Mouse (Mus musculus) lung, postnatal 0 days (tissue): ENCODE data around the gene Myo16. TPM values are rescaled to one million over a fixed set of nuclear protein-coding genes. Genes with fewer than 3 reads are reported as not detected.

Experiments
- ATAC-seq: fragments of 200-750 bp; cut with Nextera tagmentation; 2 replicates; pipeline ENCODE4 v1.8.0; 2017; ENCODE audit warnings: moderate library complexity
- DNase-seq: peaks from one replicate; pipeline ENCODE4 v3.0.0-alpha.2; 2016; ENCODE audit warnings: low spot score
- H3K27ac ChIP-seq: fragments of 300-500 bp; sonication (generic); 2 replicates; pipeline ENCODE4 v1.5.1; 2014; ENCODE audit warnings: antibody characterized with exemption, mild to moderate bottlenecking, low read length, mixed read lengths
- H3K27me3 ChIP-seq: fragments of 300-500 bp; sonication (generic); replicated peaks from 2 replicates; pipeline ENCODE4 v1.6.1; 2014; ENCODE audit warnings: low read length, mixed read lengths; ENCODE audit not compliant: insufficient read depth
- H3K36me3 ChIP-seq: fragments of 300-500 bp; sonication (generic); 2 replicates; pipeline ENCODE4 v1.6.1; 2014; ENCODE audit warnings: low read length, mixed read lengths; ENCODE audit not compliant: insufficient read depth
- H3K4me1 ChIP-seq: fragments of 300-500 bp; sonication (generic); 2 replicates; pipeline ENCODE4 v1.6.1; 2014; ENCODE audit warnings: antibody characterized with exemption, low read depth, low read length, mixed read lengths; ENCODE audit not compliant: insufficient read depth
- H3K4me2 ChIP-seq: fragments of 300-500 bp; sonication (generic); replicated peaks from 2 replicates; pipeline ENCODE4 v1.6.1; 2014; ENCODE audit warnings: low read depth, mild to moderate bottlenecking, low read length, moderate library complexity, mixed read lengths
- H3K4me3 ChIP-seq: fragments of 300-500 bp; sonication (generic); 2 replicates; pipeline ENCODE4 v1.5.1; 2014; ENCODE audit warnings: low read depth, low read length
- H3K9ac ChIP-seq: fragments of 300-500 bp; sonication (generic); replicated peaks from 2 replicates; pipeline ENCODE4 v1.6.1; 2014; ENCODE audit warnings: low read depth, mild to moderate bottlenecking
- H3K9me3 ChIP-seq: fragments of 300-500 bp; sonication (generic); 2 replicates; pipeline ENCODE4 v1.6.1; 2016; ENCODE audit warnings: low read length, mixed read lengths
- CTCF ChIP-seq: IDR thresholded peaks from 2 replicates; pipeline ENCODE4 v1.5.1; 2016; ENCODE audit warnings: antibody characterized with exemption, mild to moderate bottlenecking
- EP300 ChIP-seq: IDR thresholded peaks from 2 replicates; pipeline ENCODE4 v1.6.1; 2016; ENCODE audit warnings: antibody characterized with exemption, mild to moderate bottlenecking, control low read depth
- WGBS: fragments of 180-500 bp; shearing (Covaris S2); extraction: QIAGEN DNeasy Blood & Tissue Kit; methylation state at CpG from one replicate; pipeline ENCODE4 v1.1.7; 2014; 5-methylcytosine and 5-hydroxymethylcytosine counted together
- polyA plus RNA-seq: library from polyadenylated mRNA; unstranded; fragments of >200 nt; fragmentation: Nextera tagmentation; extraction: Ambion mirVana; gene quantifications from 2 replicates; pipeline ENCODE4 v1.2.1, GENCODE M21; 2015

The Myo16 gene
- polyA plus RNA-seq, 1 experiment from 2014 or later, result 0.17 TPM

- ATAC-seq, result no peak
- Histone ChIP-seq H3K27ac (no peak overlapping the region), H3K4me3 (no peak overlapping the region), H3K36me3 (no peaks in the 10 kb centered on the region), H3K9me3 (no peaks in the 10 kb centered on the region), H3K9ac (no peak overlapping the region), H3K27me3 (no peaks in the 10 kb centered on the region), H3K4me2 (no peak overlapping the region), H3K4me1 (no peaks in the 10 kb centered on the region)
- DNase-seq, result no peak
- TF ChIP-seq EP300, result no peak
- TF ChIP-seq CTCF, result no peak
- WGBS, result 80% methylated on average over 3 of the region's 3 CpGs
Measured at GRCm38 (mm10) chr8:10161106-10161505, 7.4 kb downstream of the Myo16 start.

DNA sequence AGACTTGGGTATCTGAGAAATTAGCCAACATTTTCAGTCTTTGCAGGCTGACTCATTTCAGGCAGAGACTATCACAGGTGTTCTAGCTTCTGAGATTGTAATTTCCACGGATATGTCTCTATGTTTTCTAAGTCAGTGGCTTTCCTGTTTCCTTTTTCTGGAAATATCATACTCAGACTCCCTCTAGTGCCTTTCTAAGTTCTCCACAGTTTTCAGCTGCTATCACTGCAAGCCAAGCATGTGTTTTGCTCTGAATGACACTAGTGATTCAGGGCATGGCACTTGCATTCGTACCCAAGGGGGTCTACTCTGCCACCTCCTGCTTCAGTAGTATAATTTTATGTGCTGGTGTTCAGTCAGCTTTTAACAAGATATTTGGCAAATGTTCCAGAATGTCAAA is 11.2 kb downstream of the Myo16 start:
- Histone ChIP-seq H3K4me2 (no peak overlapping the region), H3K27me3 (no peaks in the 10 kb centered on the region), H3K36me3 (no peaks in the 10 kb centered on the region), H3K9ac (no peak overlapping the region), H3K4me3 (no peak overlapping the region), H3K4me1 (no peaks in the 10 kb centered on the region), H3K27ac (no peak overlapping the region), H3K9me3 (no peaks in the 10 kb centered on the region)
- no peak for DNase-seq
- ATAC-seq, result no peak
- 45% methylated on average over 2 of the region's 2 CpGs for WGBS
- TF ChIP-seq EP300 (no peak), CTCF (no peak)

DNA sequence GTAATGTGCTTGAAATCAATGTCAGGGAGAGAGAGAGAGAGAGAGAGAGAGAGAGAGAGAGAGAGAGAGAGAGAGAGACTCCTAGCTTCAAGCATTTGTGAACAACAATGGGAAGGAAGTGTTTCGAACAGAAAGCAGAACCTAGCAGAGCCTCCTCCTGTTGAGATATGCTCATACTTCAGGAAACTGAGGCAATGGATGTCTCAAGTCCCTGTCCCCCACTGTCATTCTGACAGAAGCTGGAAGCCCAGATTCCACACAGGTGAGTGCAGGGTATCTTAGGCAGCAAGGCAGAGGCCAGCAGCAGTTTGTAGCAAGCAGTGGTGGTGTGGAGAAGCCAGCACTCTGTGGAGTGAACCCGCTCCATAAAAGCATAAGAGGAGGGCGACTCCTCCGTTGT is 14.6 kb downstream of the Myo16 start:
- no peaks in the 10 kb centered on the region for H3K4me1 ChIP-seq
- H3K9ac ChIP-seq, result no peak overlapping the region
- H3K27me3 ChIP-seq, result no peaks in the 10 kb centered on the region
- ATAC-seq, result no peak
- no peak for TF ChIP-seq EP300
- no peak for TF ChIP-seq CTCF
- no peaks in the 10 kb centered on the region for H3K9me3 ChIP-seq
- 77% methylated on average over 4 of the region's 4 CpGs for WGBS
- H3K27ac ChIP-seq, result no peak overlapping the region
- no peak overlapping the region for H3K4me2 ChIP-seq
- H3K4me3 ChIP-seq, result no peak overlapping the region
- DNase-seq, result no peak
- H3K36me3 ChIP-seq, result no peaks in the 10 kb centered on the region

- Histone ChIP-seq H3K9me3 (no peaks in the 10 kb centered on the region), H3K27me3 (no peaks in the 10 kb centered on the region), H3K36me3 (no peaks in the 10 kb centered on the region), H3K4me3 (no peak overlapping the region), H3K4me2 (no peak overlapping the region), H3K4me1 (no peaks in the 10 kb centered on the region), H3K27ac (no peak overlapping the region), H3K9ac (no peak overlapping the region)
- 64% methylated on average over 3 of the region's 3 CpGs for WGBS
- DNase-seq (no peak), ATAC-seq (no peak)
- TF ChIP-seq CTCF, result no peak
- no peak for TF ChIP-seq EP300
Measured at GRCm38 (mm10) chr8:10169894-10170293, 16.2 kb downstream of the Myo16 start.

GRCm38 (mm10) chr8:10171321-10171720 is 17.6 kb downstream of the Myo16 start:
- Histone ChIP-seq H3K4me1 (no peaks in the 10 kb centered on the region), H3K27me3 (no peaks in the 10 kb centered on the region), H3K9me3 (no peaks in the 10 kb centered on the region), H3K4me3 (no peak overlapping the region), H3K36me3 (no peaks in the 10 kb centered on the region), H3K4me2 (no peak overlapping the region), H3K27ac (no peak overlapping the region), H3K9ac (no peak overlapping the region)
- 71% methylated on average over 2 of the region's 2 CpGs for whole genome bisulfite sequencing
- ATAC-seq, result no peak
- no peak for TF ChIP-seq CTCF
- no peak for TF ChIP-seq EP300
- no peak for DNase-seq

- TF ChIP-seq EP300 (no peak), CTCF (no peak)
- DNase-seq (no peak), ATAC-seq (no peak)
- no peaks in the 10 kb centered on the region for H3K36me3 ChIP-seq
- no peak overlapping the region for H3K9ac ChIP-seq
- no peak overlapping the region for H3K27ac ChIP-seq
- WGBS, result 83% methylated on average over 3 of the region's 3 CpGs
- no peak overlapping the region for H3K4me3 ChIP-seq
- no peak overlapping the region for H3K4me2 ChIP-seq
- H3K4me1 ChIP-seq, result no peaks in the 10 kb centered on the region
- H3K27me3 ChIP-seq, result no peaks in the 10 kb centered on the region
- no peaks in the 10 kb centered on the region for H3K9me3 ChIP-seq
Measured at GRCm38 (mm10) chr8:10172278-10172677, 18.6 kb downstream of the Myo16 start.
